Mouse (Mus musculus) olfactory bulb, adult 2 months (tissue): Measurements from ENCODE around the gene Ptpa.

ENCODE experiments used
- CTCF ChIP-seq: fragments of 200-500 bp; IDR thresholded peaks from 2 replicates; pipeline ENCODE4 v1.5.1; 2012; ENCODE audit warnings: low read depth, mild to moderate bottlenecking, low read length, moderate library complexity; ENCODE audit not compliant: insufficient read depth
- POLR2A ChIP-seq: fragments of 200-500 bp; IDR thresholded peaks from 2 replicates; pipeline ENCODE4 v1.6.1; 2012; ENCODE audit warnings: mild to moderate bottlenecking, low read depth, low read length, moderate library complexity; ENCODE audit not compliant: insufficient read depth

DNA sequence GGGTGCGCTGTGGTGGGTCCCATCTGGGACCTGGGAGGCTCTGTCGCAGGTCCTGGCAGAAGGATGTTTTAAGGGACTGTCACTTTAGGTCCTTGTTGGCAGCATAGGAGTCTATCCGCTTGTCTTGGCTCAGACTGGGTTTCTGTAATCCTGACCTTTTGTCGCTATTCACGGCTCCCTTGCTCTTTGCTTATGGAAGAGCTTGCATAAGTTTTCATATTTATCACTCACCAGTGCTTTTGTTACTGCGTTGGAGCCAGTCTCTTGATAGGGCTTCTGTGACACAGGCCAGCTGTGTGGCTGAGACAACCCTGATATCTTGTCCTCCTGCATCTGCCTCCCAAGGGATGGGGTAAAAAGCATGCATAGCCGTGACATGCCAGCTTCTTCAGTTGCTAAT is 36.5 kb upstream of the Ptpa start:
- TF ChIP-seq CTCF (no peak), POLR2A (no peak)
